Mouse (Mus musculus) subcutaneous adipose tissue, adult 2 months (tissue): ENCODE results near the gene Slc26a1. TPM values are rescaled to one million over a fixed set of nuclear protein-coding genes. Genes with fewer than 3 reads are reported as not detected.

Experiments used
- polyA plus RNA-seq: library from polyadenylated mRNA; depleted of rRNA; stranded (reverse); fragments of >200 nt; gene quantifications from 2 replicates; pipeline ENCODE4 v1.2.3, GENCODE M21; 2012; ENCODE audit warnings: low replicate concordance; rRNA removed

Slc26a1 gene
- 0.11 and 1.1 TPM in 2 replicates for polyA plus RNA-seq

GRCm38 (mm10) chr5:108675251-108675816 is at the start of gene Slc26a1:
Gene Slc26a1, minus strand, starts transcription at chr5:108675569.

GRCm38 (mm10) chr5:108692271-108692670 is 16.9 kb upstream of the Slc26a1 start, which contains the start of gene Fgfrl1:
Gene Fgfrl1, plus strand, starts transcription at chr5:108692382.

GRCm38 (mm10) chr5:108668977-108669936 is 6.1 kb downstream of the Slc26a1 start, which contains the start of gene Dgkq:
Gene Dgkq, minus strand, starts transcription at chr5:108669672.

GRCm38 (mm10) chr5:108659698-108660631 is 15.4 kb downstream of the Slc26a1 start, which contains the start of gene Idua:
Gene Idua, plus strand, starts transcription at chr5:108660331.

GRCm38 (mm10) chr5:108629634-108630483 is 45.5 kb downstream of the Slc26a1 start, which contains the start of the genes Gak and Tmem175:
Gene Gak, minus strand, starts transcription at chr5:108629755.
Gene Tmem175, plus strand, starts transcription at chr5:108629770.

Other genes starting within 250 kb of the Slc26a1 start
- 54.7 and 110 TPM in 2 replicates for gene Atp5k, start 241.1 kb downstream of the Slc26a1 start, polyA plus RNA-seq
- gene Mfsd7a, start 226.7 kb downstream of the Slc26a1 start, polyA plus RNA-seq, result 10.9 and 26.9 TPM in 2 replicates
- gene Pcgf3, start 214.3 kb downstream of the Slc26a1 start, polyA plus RNA-seq, result 7.9 and 13.6 TPM in 2 replicates
- gene Cplx1, start 125.5 kb downstream of the Slc26a1 start, polyA plus RNA-seq, result 0.21 TPM in 1 of 2 replicates, not detected in the other
- 70.0 and 83.4 TPM in 2 replicates for gene Gak, start 45.8 kb downstream of the Slc26a1 start, polyA plus RNA-seq
- gene Tmem175, start 45.8 kb downstream of the Slc26a1 start, polyA plus RNA-seq, result 65.1 and 66.8 TPM in 2 replicates
- gene Idua, start 15.2 kb downstream of the Slc26a1 start, polyA plus RNA-seq, result 25.0 and 37.4 TPM in 2 replicates
- 22.3 and 38.1 TPM in 2 replicates for gene Dgkq, start 5.9 kb downstream of the Slc26a1 start, polyA plus RNA-seq
- gene Fgfrl1, start 16.8 kb upstream of the Slc26a1 start, polyA plus RNA-seq, result 177 and 427 TPM in 2 replicates
- gene Rnf212, start 99.4 kb upstream of the Slc26a1 start, polyA plus RNA-seq, result not detected in 2 replicates
- gene Tmed11, start 119.8 kb upstream of the Slc26a1 start, polyA plus RNA-seq, result not detected in 2 replicates
- gene Vmn2r8, start 133.3 kb upstream of the Slc26a1 start, polyA plus RNA-seq, result not detected in 2 replicates
- not detected in 2 replicates for gene Vmn2r9, start 177.0 kb upstream of the Slc26a1 start, polyA plus RNA-seq